Mouse (Mus musculus) lung, adult 2 months (tissue): Measurements from ENCODE around the gene Gm3238.

Experiments
- CTCF ChIP-seq: fragments of 200-500 bp; IDR thresholded peaks from 2 replicates; pipeline ENCODE4 v1.5.1; 2011; ENCODE audit warnings: mild to moderate bottlenecking, low read length, control low read depth; ENCODE audit not compliant: insufficient read depth
- POLR2A ChIP-seq: fragments of 200-500 bp; IDR thresholded peaks from 2 replicates; pipeline ENCODE4 v1.6.1; 2011; ENCODE audit warnings: low read depth, mild to moderate bottlenecking, control low read depth, low read length, borderline replicate concordance; ENCODE audit errors: extremely low read depth

GRCm38 (mm10) chr10:77798921-77799508, 27.9 kb upstream of the Gm3238 start, which contains the start of gene Gm19668:
- TF ChIP-seq CTCF, result no peak
- TF ChIP-seq POLR2A, result no peak
